Mouse (Mus musculus) neutrophil, adult 5-6 weeks (primary cell): ENCODE results near the gene Pi4kb. TPM values are rescaled to one million over a fixed set of nuclear protein-coding genes. Genes with fewer than 3 reads are reported as not detected.

Experiments
- ATAC-seq: fragments of 151-379, 151-347 bp; 2 replicates; pipeline ENCODE4 v1.8.0; 2017; ENCODE audit warnings: mild to moderate bottlenecking, moderate TSS enrichment; ENCODE audit not compliant: insufficient number of reproducible peaks, poor library complexity, low FRiP score, severe bottlenecking; ENCODE audit errors: extremely low read depth
- total RNA-seq: library from RNA; stranded (forward); fragments of 200-1000 nt; gene quantifications from 2 replicates; pipeline ENCODE4 v1.2.3, GENCODE M21; 2017

The Pi4kb gene
- total RNA-seq, 1 experiment from 2014 or later: 42.2 TPM

DNA sequence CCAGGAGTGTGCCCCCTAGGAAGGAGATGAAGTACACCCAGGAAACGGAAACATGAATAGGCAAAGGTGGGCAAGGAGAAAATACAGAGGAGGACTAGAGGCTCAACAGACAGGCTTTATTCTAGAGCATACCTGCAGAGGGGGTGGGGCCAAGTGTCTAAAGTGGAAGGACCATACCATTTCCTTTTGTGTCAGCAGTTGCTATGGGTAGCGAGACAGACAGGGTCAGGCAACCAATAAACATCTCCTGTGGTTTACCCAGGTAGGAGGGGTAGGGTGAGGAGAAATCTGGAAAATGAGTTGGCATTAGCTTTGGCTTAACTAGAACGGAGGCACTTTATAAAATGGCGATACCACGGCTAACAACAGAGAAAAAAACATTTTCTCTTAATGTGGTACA, 21.7 kb upstream of the Pi4kb start:
- ATAC-seq: peak; percentile 61; the same call in 1 of the 2 replicates

GRCm38 (mm10) chr3:94953384-94953763, 21.2 kb upstream of the Pi4kb start:
- no peak for ATAC-seq

DNA sequence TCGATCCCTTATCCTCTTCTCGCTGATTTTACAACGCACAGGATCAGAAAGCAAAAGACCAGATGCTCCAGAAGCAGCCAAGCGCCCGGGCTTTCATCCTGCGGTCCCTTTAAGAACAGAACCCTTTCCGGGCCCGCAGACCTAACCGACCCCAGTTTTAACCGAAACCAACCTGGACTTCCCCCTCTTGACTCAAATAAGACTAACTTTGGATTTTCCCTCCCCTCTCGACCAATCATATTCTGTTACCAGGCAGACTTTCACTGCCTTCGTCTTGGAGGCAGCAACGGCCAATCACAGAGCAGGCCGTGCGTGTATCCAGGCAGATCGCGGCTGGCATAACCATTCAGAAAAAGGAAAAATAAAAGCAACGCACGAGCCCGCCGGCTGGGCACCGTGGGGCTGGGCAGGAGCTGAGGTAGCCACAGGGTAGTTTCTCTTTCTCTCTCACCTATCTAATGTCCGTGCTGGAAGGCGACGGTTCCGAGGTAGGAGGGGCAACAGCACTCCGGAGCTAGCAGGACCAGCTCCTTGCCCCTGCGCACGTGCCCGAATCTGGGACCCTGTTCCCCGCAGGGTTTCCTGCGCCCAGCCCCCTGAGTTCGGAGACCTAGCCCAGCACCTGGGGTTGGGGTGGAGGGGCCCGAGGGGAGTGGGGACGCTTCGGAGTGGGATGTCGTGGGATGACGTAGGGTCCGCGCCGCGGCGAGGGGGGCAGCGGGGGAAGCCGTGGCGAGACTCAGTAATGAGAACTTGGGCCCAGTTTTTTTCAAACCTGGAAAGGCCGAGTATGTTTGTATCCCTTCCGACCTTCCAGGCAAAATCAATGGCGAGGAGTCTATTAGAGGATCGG, 20.5 kb upstream of the Pi4kb start, which contains the start of gene Rfx5:
Rfx5 (plus strand) TSS at position 312 of the 853 bp plus-strand sequence.
- peak; percentile 94 for ATAC-seq

GRCm38 (mm10) chr3:94958295-94958694, 16.2 kb upstream of the Pi4kb start:
- ATAC-seq: no peak

DNA sequence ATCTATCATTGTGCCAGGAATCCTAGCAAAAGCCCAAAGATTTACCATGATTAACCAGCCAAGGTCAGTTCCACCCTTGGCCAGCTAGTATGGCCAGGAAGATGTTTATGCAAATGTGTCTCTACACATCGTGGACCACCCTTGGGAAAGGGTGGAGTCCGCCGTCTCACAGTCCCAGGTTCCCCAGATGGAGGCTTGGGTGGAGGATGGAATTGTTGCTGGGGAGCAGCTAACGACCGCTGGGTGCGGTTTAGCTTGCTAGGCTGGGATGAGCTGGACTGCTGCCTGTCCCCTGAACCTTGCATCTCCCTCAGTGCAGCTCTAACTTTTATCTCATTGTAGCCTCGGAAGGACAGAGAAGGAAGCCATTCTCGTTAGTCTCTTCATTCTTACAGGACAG, 14.7 kb upstream of the Pi4kb start:
- no peak for ATAC-seq

- ATAC-seq: no peak
Measured at GRCm38 (mm10) chr3:94960322-94960721, 14.2 kb upstream of the Pi4kb start.

GRCm38 (mm10) chr3:94964989-94965388, 9.5 kb upstream of the Pi4kb start:
- ATAC-seq: no peak

- peak; percentile 69; the same call in 1 of the 2 replicates for ATAC-seq
Measured at GRCm38 (mm10) chr3:94965878-94966277, 8.7 kb upstream of the Pi4kb start.

DNA sequence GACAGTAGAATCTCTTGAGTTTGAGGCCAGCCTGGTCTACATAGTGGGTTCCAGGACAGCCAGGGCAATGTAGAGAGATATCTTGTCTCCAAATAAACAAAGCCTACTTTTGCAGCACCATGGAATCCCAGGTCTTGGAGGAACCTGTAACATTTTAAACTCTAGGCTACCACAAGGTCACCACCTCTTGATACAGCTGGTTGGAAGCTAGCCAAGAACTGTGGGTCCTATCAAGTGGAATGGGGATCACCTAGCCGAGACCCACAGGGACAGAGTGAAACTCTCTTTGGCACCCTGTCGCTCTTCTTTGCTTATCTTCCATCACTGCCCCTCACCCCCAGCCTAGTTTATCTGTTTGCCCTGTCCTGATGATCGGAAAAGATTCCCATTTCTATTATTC, 2.0 kb upstream of the Pi4kb start:
- no peak for ATAC-seq

GRCm38 (mm10) chr3:94973620-94974019, 911 bp upstream of the Pi4kb start:
- no peak for ATAC-seq

- no peak for ATAC-seq
Measured at GRCm38 (mm10) chr3:94974026-94974527, 454 bp upstream of the Pi4kb start.

- ATAC-seq: no peak
Measured at GRCm38 (mm10) chr3:94984312-94984711, 9.8 kb downstream of the Pi4kb start.

DNA sequence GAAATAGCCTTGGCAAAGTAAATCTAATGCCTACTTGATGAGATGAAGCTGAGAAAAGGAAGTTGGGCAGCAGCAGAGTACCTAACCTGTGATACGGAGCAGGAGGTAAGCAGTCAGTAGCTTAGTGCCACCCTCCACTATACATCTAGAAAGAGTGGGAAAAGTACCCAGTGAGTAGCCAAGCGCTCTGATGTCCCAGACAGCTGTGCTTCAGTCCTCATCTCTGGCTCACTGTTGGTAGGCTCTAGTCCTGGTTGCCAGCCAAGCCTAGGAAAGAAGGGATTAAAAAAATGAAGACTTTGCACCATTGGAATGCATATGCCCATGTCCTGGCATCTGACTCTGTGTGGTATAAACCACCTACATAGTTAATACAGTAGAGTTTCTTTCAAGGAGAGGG, 11.0 kb downstream of the Pi4kb start:
- ATAC-seq: no peak

- ATAC-seq: no peak
Measured at GRCm38 (mm10) chr3:94987578-94987977, 13.0 kb downstream of the Pi4kb start.

GRCm38 (mm10) chr3:94989159-94989761, 14.7 kb downstream of the Pi4kb start:
- ATAC-seq: no peak

GRCm38 (mm10) chr3:94996946-94997345, 22.4 kb downstream of the Pi4kb start:
- ATAC-seq: peak; percentile 84

- ATAC-seq: no peak
Measured at GRCm38 (mm10) chr3:95002569-95002968, 28.0 kb downstream of the Pi4kb start.

DNA sequence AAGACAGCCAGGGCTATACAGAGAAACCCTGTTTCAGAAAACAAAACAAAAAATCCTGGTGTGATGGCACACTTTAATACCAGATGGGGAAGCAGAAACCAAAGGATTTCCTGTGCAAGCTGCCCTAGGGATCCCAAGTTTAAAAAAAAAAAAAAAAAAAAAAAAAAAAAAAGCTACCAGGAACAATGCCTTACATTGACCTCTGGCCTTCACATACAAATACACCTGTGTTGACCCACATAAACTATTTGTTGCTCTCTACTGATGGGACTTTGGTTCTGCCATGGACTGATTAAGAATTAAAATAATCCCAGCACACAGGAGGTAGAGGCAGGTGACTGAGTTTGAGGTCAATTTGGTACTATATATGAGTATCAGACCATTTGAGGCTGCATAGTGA, 28.7 kb downstream of the Pi4kb start:
- no peak for ATAC-seq

DNA sequence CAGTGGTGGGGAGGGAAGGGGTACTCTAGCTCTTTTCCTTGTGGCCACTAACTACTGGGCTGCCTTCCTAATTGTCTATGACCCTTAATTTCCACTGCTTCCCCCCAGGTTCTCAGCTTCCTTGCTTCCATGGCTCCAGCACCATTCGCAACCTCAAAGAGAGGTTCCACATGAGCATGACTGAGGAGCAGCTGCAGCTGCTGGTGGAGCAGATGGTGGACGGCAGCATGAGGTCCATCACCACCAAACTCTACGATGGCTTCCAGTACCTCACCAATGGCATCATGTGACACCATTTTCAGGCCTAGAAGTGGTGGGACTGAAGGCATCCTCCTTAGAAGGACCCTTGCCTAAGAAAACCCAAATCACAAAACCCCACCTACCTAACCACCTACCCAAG, 31.1 kb downstream of the Pi4kb start:
- ATAC-seq: no peak

DNA sequence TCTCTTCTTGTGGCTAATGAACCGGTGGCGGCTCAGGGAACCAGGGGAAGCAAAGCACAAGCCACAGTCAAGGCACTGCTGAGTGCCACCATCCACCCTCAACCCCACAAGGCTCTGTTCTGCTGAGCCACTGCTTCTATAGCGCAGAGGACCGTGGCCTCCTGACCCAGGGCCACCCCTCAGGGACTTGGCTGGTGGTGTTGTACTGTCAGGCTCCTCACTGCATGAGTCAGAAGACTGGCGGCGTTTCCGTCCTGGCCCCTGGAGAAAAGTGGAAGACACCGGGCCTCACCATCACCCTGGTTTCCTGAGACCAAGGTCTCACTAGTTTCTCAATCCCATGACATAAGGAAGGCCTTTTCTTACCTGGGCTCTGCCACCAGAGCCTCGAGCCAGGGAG, 33.2 kb downstream of the Pi4kb start:
- ATAC-seq: no peak
